Mouse (Mus musculus): ENCODE measurements around the gene Adam25. TPM values are rescaled to one million over a fixed set of nuclear protein-coding genes. Genes with fewer than 3 reads are reported as not detected.
A peak's percentile ranks its signal among the peaks of the same experiment; 100 is the strongest.
"Not testable (repeated sequence)": the region's sequence is repeated elsewhere in the genome, so short reads cannot be mapped to it uniquely, and the experiment has no call there.

Adam25 gene
- not detected in 2 replicates for polyA plus RNA-seq (2014; fragmentation: Nextera tagmentation; extraction: Ambion mirVana)

- not testable (repeated sequence) for H3K36me3 ChIP-seq (ENCODE audit: control insufficient read depth, insufficient read depth, low read length); ATAC-seq (ENCODE audit: low FRiP score); H3K27ac ChIP-seq (ENCODE audit: low read depth, low read length); H3K4me3 ChIP-seq (ENCODE audit: low read depth, low read length); DNase-seq (ENCODE audit: low spot score); H3K4me2 ChIP-seq (replicated peaks; ENCODE audit: low read depth, low read length); H3K4me1 ChIP-seq (replicated peaks; ENCODE audit: control insufficient read depth, insufficient read depth, low read length); H3K9ac ChIP-seq (ENCODE audit: low read depth, low read length); H3K9me3 ChIP-seq (ENCODE audit: control insufficient read depth, low read length); H3K27me3 ChIP-seq (ENCODE audit: control insufficient read depth, insufficient read depth, low read length)
- WGBS: 65% methylated on average over 1 of the region's 1 CpGs
Observed at GRCm38 (mm10) chr8:40751908-40752307, at the start of gene Adam25. Adam25 (plus strand) TSS chr8:40752208.

- not testable (repeated sequence) for H3K9me3 ChIP-seq (ENCODE audit: control insufficient read depth, low read length); H3K27ac ChIP-seq (ENCODE audit: low read depth, low read length); ATAC-seq (ENCODE audit: low FRiP score); H3K27me3 ChIP-seq (ENCODE audit: control insufficient read depth, insufficient read depth, low read length); H3K4me1 ChIP-seq (replicated peaks; ENCODE audit: control insufficient read depth, insufficient read depth, low read length); H3K4me2 ChIP-seq (replicated peaks; ENCODE audit: low read depth, low read length); DNase-seq (ENCODE audit: low spot score); H3K9ac ChIP-seq (ENCODE audit: low read depth, low read length); H3K36me3 ChIP-seq (ENCODE audit: control insufficient read depth, insufficient read depth, low read length); H3K4me3 ChIP-seq (ENCODE audit: low read depth, low read length)
- 91% methylated on average over 4 of the region's 4 CpGs for WGBS
Observed at GRCm38 (mm10) chr8:40715406-40715805, 36.6 kb upstream of the Adam25 start.

GRCm38 (mm10) chr8:40715986-40716385 lies 36.0 kb upstream of the Adam25 start:
- WGBS: 90% methylated on average over 7 of the region's 7 CpGs
- ATAC-seq (ENCODE audit: low FRiP score) (no peak), DNase-seq (ENCODE audit: low spot score) (no peak)
- no peaks in the 10 kb centered on the region for H3K36me3 ChIP-seq (ENCODE audit: control insufficient read depth, insufficient read depth, low read length)
- H3K27me3 ChIP-seq (ENCODE audit: control insufficient read depth, insufficient read depth, low read length): no peaks in the 10 kb centered on the region
- H3K4me1 ChIP-seq (replicated peaks; ENCODE audit: control insufficient read depth, insufficient read depth, low read length): no peaks in the 10 kb centered on the region
- H3K9me3 ChIP-seq (ENCODE audit: control insufficient read depth, low read length): no peaks in the 10 kb centered on the region
- no peak overlapping the region for H3K4me2 ChIP-seq (replicated peaks; ENCODE audit: low read depth, low read length)
- no peak overlapping the region for H3K9ac ChIP-seq (ENCODE audit: low read depth, low read length)
- no peak overlapping the region for H3K4me3 ChIP-seq (ENCODE audit: low read depth, low read length)
- no peak overlapping the region for H3K27ac ChIP-seq (ENCODE audit: low read depth, low read length)

- H3K9ac ChIP-seq (ENCODE audit: low read depth, low read length): no peak overlapping the region
- DNase-seq (ENCODE audit: low spot score): peak; percentile 1
- no peak overlapping the region for H3K4me3 ChIP-seq (ENCODE audit: low read depth, low read length)
- no peaks in the 10 kb centered on the region for H3K4me1 ChIP-seq (replicated peaks; ENCODE audit: control insufficient read depth, insufficient read depth, low read length)
- no peak for ATAC-seq (ENCODE audit: low FRiP score)
- H3K9me3 ChIP-seq (ENCODE audit: control insufficient read depth, low read length): no peaks in the 10 kb centered on the region
- no peak overlapping the region for H3K27ac ChIP-seq (ENCODE audit: low read depth, low read length)
- no peaks in the 10 kb centered on the region for H3K36me3 ChIP-seq (ENCODE audit: control insufficient read depth, insufficient read depth, low read length)
- no peak overlapping the region for H3K4me2 ChIP-seq (replicated peaks; ENCODE audit: low read depth, low read length)
- no peaks in the 10 kb centered on the region for H3K27me3 ChIP-seq (ENCODE audit: control insufficient read depth, insufficient read depth, low read length)
Observed at GRCm38 (mm10) chr8:40783320-40783719, 31.3 kb downstream of the Adam25 start.

- H3K4me2 ChIP-seq (replicated peaks; ENCODE audit: low read depth, low read length); H3K27ac ChIP-seq (ENCODE audit: low read depth, low read length); ATAC-seq (ENCODE audit: low FRiP score); H3K9ac ChIP-seq (ENCODE audit: low read depth, low read length); H3K9me3 ChIP-seq (ENCODE audit: control insufficient read depth, low read length); H3K36me3 ChIP-seq (ENCODE audit: control insufficient read depth, insufficient read depth, low read length); H3K27me3 ChIP-seq (ENCODE audit: control insufficient read depth, insufficient read depth, low read length); DNase-seq (ENCODE audit: low spot score); H3K4me3 ChIP-seq (ENCODE audit: low read depth, low read length); H3K4me1 ChIP-seq (replicated peaks; ENCODE audit: control insufficient read depth, insufficient read depth, low read length): not testable (repeated sequence)
- WGBS: 79% methylated on average over 1 of the region's 1 CpGs
Observed at GRCm38 (mm10) chr8:40792973-40793372, 41.0 kb downstream of the Adam25 start, which contains the start of gene Adam20. Adam20 (plus strand) TSS chr8:40793273.

- no peak for DNase-seq (ENCODE audit: low spot score)
- Histone ChIP-seq H3K4me1 (replicated peaks; ENCODE audit: control insufficient read depth, insufficient read depth, low read length) (no peaks in the 10 kb centered on the region), H3K27me3 (ENCODE audit: control insufficient read depth, insufficient read depth, low read length) (no peaks in the 10 kb centered on the region), H3K36me3 (ENCODE audit: control insufficient read depth, insufficient read depth, low read length) (no peaks in the 10 kb centered on the region), H3K4me2 (replicated peaks; ENCODE audit: low read depth, low read length) (no peak overlapping the region), H3K4me3 (ENCODE audit: low read depth, low read length) (no peak overlapping the region), H3K27ac (ENCODE audit: low read depth, low read length) (no peak overlapping the region), H3K9me3 (ENCODE audit: control insufficient read depth, low read length) (no peaks in the 10 kb centered on the region), H3K9ac (ENCODE audit: low read depth, low read length) (no peak overlapping the region)
- ATAC-seq (ENCODE audit: low FRiP score): no peak
- 84% methylated on average over 2 of the region's 2 CpGs for WGBS
Observed at GRCm38 (mm10) chr8:40803379-40804079, 51.5 kb downstream of the Adam25 start.

Other genes with a start within 250 kb of the Adam25 start
- not detected in 2 replicates for gene Adam24, start 77.1 kb upstream of the Adam25 start, polyA plus RNA-seq (2014; fragmentation: Nextera tagmentation; extraction: Ambion mirVana)
- gene Adam20, start 41.1 kb downstream of the Adam25 start, polyA plus RNA-seq (2014; fragmentation: Nextera tagmentation; extraction: Ambion mirVana): not detected in 2 replicates
- not detected in 2 replicates for gene Adam39, start 70.8 kb downstream of the Adam25 start, polyA plus RNA-seq (2014; fragmentation: Nextera tagmentation; extraction: Ambion mirVana)

Measured in hindbrain, embryonic 11.5 days (tissue).